Mouse (Mus musculus) thymus, postnatal 14 days (tissue): ENCODE data around the gene Setdb1.

Experiments used
- DNase-seq: peaks from one replicate; pipeline ENCODE4 v3.0.0; 2021

Gene Setdb1

GRCm38 (mm10) chr3:95290156-95290555 is 66.8 kb downstream of the Setdb1 start:
- no peak for DNase-seq

DNA sequence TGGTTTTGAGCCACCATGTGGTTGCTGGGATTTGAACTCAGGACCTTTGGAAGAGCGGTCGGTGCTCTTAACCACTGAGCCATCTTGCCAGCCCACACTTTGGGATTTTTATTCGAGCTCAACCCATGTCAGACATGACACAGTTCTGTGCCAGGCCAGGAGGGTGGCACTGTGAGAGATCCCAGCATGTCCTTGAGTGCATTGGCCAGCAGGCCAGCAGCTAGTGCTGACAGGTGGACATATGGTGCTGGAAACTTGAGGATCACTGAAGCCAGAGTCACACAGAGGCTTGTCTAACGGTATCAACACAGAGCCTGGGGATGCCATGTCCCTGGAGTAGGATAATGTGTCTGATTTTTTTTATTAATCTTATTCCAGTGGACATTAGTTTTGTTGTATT is 67.6 kb downstream of the Setdb1 start:
- DNase-seq, result no peak

DNA sequence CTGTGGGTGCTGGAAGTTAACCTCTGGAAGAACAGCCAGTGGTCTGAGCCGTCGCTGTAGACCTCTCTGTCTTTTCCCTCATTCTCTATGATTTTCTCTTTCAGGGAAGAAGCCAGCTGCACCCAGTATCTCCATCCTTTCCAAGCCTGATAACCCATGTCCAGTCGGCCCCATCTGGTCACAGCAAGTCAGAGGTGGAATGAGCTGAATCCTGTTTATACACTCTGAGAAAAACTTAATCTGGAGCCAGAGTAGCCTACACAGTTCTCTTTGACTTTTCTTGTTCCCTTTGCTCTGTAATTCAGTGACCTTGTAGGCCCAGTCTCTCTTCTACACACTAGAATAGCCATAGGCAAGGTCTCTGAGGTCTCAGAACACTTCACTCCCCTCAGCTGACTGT is 69.5 kb downstream of the Setdb1 start:
- DNase-seq, result no peak

DNA sequence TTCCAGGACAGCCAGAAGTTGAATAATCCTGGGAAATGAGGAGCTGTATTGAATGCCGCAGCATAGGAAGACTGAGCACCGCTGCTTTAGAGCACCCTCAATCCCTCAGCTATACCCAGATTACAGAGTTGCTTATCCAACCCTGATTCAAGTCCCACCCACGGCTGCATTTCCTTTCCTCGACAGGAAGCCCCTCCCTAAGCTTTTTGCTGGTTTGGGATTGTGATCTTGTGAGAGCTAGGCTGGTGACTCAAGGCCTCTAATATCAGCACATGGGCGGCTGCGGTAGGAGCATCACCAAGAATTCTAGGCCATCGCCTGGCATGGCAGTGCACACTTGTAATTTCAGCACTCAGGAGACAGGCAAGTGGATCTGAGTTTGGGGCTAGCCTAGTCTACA is 70.5 kb downstream of the Setdb1 start:
- DNase-seq, result no peak

GRCm38 (mm10) chr3:95286011-95286410 is 71.0 kb downstream of the Setdb1 start:
- no peak for DNase-seq

GRCm38 (mm10) chr3:95285390-95285789 is 71.6 kb downstream of the Setdb1 start:
- DNase-seq, result no peak

- no peak for DNase-seq
Measured at GRCm38 (mm10) chr3:95284501-95285281, 72.3 kb downstream of the Setdb1 start.

DNA sequence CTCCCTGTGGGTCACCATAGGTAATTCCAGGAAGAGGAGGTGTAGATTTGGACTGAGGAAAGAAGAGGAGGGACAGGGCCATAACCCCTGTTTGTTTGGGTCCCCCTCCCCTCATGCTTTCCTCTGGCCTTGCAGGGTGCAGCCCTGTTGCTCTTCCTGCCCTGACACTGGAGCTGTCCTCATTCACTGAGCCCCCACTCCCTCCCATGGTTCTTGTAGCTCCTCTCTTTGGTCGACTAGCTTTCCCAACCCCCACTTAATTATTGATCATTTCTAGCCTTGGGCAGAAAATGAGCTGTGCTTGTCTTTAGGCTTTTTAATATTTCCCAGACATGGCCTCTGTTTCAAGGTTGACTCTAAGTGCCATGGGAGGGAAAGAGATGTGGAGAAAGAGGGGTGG is 72.9 kb downstream of the Setdb1 start:
- DNase-seq, result no peak

GRCm38 (mm10) chr3:95283589-95283941 is 73.4 kb downstream of the Setdb1 start:
- DNase-seq, result no peak

DNA sequence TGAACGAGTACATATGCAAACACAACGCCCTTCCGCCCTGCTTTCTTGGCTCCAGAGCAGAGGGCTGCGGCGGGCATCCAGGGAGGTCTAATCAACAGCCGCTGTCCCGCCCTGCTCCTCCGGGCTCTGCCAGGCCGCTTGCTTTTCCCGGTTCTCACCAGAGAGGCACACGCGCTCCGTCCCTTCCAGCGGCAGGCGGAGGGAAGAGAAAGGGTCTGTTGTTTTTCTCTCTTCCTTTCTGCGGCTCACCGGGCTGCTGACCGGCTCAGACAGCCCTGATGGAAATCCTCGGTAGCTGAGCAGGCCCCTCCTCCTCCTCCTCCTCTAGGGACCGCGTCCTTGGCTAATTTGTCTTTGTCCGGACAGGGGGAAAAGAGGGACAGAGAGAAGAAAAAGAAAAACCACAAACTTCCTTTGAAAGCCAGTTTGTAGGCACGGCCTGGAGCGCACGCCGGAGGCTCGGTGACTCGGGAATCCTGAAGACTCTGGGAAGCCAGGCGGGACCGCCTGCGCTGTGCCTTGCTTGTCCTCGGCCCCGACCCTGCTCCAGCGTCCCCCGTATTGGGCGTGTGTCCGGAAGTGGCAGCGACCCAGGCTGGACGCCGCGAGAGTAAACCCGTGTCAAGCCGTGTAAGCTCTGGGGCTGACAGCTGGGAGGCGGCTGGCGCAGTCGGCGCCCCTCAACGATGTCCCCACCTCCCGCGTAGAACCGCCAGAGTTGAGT is 74.0 kb downstream of the Setdb1 start:
- DNase-seq, result peak; percentile 63

GRCm38 (mm10) chr3:95282381-95282864 is 74.6 kb downstream of the Setdb1 start:
- peak; percentile 66 for DNase-seq

GRCm38 (mm10) chr3:95281216-95282126 is 75.5 kb downstream of the Setdb1 start, which contains the start of the genes Mindy1 and Prune1:
Gene Mindy1, plus strand, starts transcription at chr3:95281345.
Gene Prune1, minus strand, starts transcription at chr3:95282076.
- DNase-seq, result peak; percentile 100

GRCm38 (mm10) chr3:95280747-95281146 is 76.3 kb downstream of the Setdb1 start:
- no peak for DNase-seq

DNA sequence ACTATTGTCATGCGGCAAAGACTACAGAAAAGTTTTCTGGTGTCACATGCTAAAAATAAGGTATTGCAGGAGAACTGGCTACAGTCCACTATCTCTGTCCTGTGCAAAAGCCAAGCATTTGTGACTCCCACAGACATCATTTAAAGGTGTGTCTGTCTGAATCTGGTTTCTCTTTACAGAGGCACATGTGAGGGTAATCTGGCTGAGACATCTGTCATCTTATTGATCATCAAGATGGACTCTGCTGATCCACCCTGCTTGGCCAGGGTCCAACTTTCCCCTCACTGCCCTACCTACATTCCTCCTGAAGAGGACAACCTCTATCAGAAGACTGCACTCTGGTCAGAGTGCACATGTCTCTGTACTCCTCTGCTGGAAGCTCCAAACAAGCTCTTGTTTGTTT is 79.9 kb downstream of the Setdb1 start:
- no peak for DNase-seq

- no peak for DNase-seq
Measured at GRCm38 (mm10) chr3:95276428-95276934, 80.5 kb downstream of the Setdb1 start.

- no peak for DNase-seq
Measured at GRCm38 (mm10) chr3:95275161-95275560, 81.8 kb downstream of the Setdb1 start.

GRCm38 (mm10) chr3:95274453-95274852 is 82.5 kb downstream of the Setdb1 start:
- DNase-seq, result no peak
